Mouse (Mus musculus): ENCODE measurements around the gene Usp7.

DNA sequence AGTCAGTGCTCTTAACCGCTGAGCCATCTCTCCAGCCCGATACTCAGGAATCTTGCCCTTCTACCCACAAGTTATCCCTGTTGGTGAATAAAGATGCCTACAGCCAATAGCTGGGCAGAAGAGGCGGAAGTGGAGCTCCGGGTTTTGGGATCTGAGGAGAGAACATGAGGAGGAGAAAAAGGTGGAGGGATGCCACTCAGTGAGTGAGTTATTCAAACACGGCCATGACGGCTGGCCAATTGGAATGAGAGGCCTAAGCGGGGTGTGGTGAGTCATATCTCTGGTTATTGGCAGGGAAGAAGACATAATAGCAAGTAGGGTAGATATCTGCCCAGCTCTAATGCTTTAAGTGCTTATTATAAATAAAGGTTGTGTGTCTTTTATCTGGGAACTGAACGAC, 43.2 kb downstream of the Usp7 start:
- TF ChIP-seq POLR2A (IDR thresholded peaks at IDR 0.05; ENCODE audit: insufficient read depth, low read depth, low read length) (no peak), CTCF (IDR thresholded peaks at IDR 0.05; ENCODE audit: insufficient read depth, low read depth, low read length) (no peak)
